ENCODE assay signal across 1 mouse cellular context in the genomic region with DNA sequence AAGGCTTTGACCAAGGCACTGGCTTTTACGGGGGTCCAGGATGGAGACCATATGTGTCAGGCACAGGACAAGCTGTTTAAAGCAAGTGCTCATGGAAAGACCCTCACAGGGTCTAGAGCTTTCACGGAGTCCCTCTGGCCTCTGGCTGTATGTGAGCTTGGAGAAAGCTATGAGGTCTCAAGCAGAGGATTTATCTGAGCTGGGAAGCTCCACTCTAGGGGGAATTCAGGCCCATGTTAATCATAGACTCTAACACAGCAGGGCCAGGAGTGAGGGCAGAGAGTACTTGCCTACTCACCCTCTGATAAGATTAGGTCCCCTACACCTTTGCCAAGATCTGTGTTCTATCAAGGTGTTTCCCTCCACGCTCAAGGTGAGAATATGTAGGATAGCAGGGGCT.
TF ChIP-seq lines count a peak whose summit lies in the region.

No protein-coding gene starts in this region.

TF ChIP-seq in myocyte, 11 proteins besides CTCF, POLR2A, EP300 and RAD21:
- no peak for TF ChIP-seq MAX (IDR thresholded peaks at IDR 0.05; ENCODE audit: low read depth)
- no peak for TF ChIP-seq MYOG (IDR thresholded peaks at IDR 0.05; ENCODE audit: control insufficient read depth in 1 of 3, insufficient read depth in 1 of 3, insufficient read length in 2 of 3, low read depth in 2 of 3)
